Mouse (Mus musculus): ENCODE data around the gene Skor1. TPM values are rescaled to one million over a fixed set of nuclear protein-coding genes. Genes with fewer than 3 reads are reported as not detected.

Gene Skor1
- polyA plus RNA-seq, 1 experiment from 2014 or later: 0.03 TPM

DNA sequence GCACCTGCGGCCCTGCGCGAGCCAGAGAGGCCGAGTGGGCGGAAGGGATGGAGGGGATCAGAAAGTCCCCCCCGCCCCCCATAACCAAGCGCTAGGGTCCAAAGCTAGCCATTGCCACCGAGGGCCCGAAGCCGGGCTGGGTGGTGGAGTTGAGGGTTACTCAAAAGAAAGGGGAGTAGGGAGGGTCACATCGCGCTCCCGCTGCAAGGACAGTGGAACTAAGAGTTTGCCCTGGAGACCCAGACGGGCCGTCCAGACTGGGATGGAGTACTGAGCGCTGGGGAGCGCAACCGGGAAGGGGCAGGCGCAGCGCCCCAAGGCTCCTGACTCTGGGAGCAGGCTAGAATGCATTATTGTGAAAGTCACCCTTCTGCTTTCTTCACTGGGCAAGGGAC, 608 bp upstream of the Skor1 start:
- ChIA-PET CTCF (no interaction called here), POLR2A (interaction anchor here (0.6 kb wide), 1 partner anchor 67 kb away, joined by 3 read pairs; no protein-coding TSS in a partner anchor)
- TF ChIP-seq CTCF (IDR thresholded peaks at IDR 0.05): no peak
- ATAC-seq (no peak), DNase-seq (ENCODE audit: low read depth, low spot score) (no peak)
- in situ Hi-C loops (cut with MboI; ENCODE audit: low pct_unique_long_range_greater_than_20kb): no loop called here
- peaks cover 81% of the 10 kb centered on the region for H3K27me3 ChIP-seq

DNA sequence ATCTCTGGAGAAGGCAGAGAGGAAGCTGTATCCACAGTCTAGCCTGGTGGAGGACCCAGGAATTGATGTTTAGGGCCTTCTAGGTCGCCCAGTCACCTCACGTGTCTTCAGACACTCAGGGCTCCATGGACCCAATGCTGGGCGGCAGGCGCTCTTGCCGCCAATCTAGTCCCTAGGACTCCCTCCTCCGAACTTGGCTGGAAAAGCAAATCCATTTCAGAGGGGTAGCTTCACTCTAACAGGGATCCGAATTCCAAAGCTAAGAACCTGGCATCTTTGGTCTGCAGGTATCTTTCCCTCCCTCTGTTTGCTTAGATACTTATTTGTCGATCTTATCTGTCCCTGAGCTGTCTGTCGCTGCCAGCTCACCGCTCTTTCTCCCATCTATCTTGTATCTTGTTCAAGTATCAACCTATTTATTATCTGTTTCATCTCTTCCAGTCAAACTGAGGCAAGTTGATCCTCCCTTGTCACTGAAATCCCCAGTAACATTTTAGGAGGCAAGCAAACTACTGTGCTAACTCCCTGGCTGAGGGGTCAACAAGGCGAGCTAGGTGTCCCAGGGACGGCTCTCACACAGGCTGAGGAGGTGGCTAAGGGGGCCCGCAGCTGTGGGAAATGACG, 863 bp downstream of the Skor1 start:
- in situ Hi-C loops (cut with MboI; ENCODE audit: low pct_unique_long_range_greater_than_20kb): no loop called here
- CTCF ChIA-PET: no interaction called here
- no peak for TF ChIP-seq CTCF (IDR thresholded peaks at IDR 0.05)
- POLR2A ChIA-PET: interaction anchor here (1.4 kb wide), 1 partner anchor 22 kb away, joined by 3 read pairs; no protein-coding TSS in a partner anchor
- ATAC-seq (no peak), DNase-seq (ENCODE audit: low read depth, low spot score) (no peak)
- H3K27me3 ChIP-seq: peaks cover 89% of the 10 kb centered on the region

DNA sequence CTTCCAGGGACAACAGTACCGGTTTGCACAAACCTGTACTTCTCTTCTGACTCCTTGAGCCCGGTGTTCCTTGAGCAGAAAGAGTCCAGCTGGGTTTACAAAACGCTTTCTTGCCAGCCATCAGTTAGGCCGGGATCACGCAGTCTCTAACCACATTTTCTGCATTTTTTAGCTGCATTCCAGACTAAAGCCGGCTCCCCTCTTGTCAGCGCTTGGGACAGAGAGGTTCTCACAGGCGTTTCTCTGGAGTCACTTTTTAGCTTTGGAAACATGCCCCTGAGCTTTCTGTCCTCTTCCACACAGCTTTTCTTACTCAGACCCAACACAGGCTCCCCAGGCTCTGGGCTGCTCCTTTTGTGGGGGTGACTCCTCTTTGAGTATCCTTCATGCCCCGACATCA, 1.5 kb downstream of the Skor1 start:
- POLR2A ChIA-PET: interaction anchor here (1.4 kb wide), 1 partner anchor 22 kb away, joined by 3 read pairs; no protein-coding TSS in a partner anchor
- no peak for TF ChIP-seq CTCF (IDR thresholded peaks at IDR 0.05)
- in situ Hi-C loops (cut with MboI; ENCODE audit: low pct_unique_long_range_greater_than_20kb): no loop called here
- CTCF ChIA-PET: no interaction called here
- no peak for ATAC-seq
- DNase-seq (ENCODE audit: low read depth, low spot score): no peak
- peaks cover 90% of the 10 kb centered on the region for H3K27me3 ChIP-seq

DNA sequence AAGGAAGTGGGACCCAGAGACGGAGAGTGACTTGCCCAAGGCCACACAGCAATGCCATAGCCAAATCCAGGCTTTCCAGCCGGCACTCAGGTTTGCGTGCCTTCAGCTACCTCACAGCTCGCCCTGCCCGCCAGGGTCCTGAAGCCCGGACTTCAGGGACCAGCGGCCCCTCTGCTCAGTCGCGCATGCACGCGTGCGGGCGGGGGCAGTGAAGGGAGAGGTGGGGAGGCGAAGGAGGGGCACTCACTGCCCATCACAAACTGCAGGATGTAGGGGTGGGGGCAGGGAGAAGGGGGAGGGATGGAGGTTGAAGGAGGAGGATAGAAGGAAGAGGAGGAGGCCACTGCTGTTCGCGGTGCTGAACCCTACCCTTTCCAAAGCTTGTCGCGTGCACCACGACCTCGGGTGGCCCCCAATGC, 1.9 kb downstream of the Skor1 start:
- in situ Hi-C loops (cut with MboI; ENCODE audit: low pct_unique_long_range_greater_than_20kb): no loop called here

DNA sequence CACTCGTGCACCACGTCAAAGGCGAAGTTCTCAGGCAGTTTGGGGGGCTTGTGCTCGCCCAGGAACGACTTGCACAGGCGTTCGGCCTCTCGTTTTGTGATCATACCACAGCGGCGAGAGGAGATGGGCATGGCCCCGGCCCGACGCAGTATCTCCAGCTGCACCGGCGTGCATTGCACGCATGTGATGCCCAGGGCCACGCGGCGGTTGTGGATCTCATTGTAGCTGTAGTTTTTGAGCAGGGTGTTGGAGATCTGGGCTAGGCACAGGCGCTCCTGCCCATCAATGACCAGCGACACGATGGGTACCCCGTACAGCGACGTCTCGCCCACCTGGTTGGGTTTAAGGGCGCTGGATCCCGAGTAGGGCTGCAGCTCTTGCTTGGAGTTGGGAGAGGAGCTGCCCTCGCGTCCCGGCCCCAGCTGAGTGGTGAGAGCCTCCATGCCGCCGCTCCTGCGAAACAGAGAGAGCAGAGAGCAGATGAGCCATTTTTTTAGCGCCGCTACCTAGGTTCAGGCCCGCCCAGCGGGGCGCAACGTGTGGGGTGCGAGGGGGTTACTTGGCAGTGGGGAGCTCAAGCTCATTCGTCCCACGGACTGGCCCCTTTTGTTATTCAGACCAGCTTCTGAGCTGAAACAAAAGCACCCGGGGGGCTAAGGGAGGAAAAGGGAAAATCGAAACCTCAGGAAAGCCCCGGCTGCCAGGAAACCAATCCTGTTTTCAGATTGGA, 2.5 kb downstream of the Skor1 start:
- CTCF ChIA-PET: no interaction called here
- no peak for ATAC-seq
- in situ Hi-C loops (cut with MboI; ENCODE audit: low pct_unique_long_range_greater_than_20kb): no loop called here
- no peak for DNase-seq (ENCODE audit: low read depth, low spot score)
- TF ChIP-seq CTCF (IDR thresholded peaks at IDR 0.05): no peak
- peaks cover 90% of the 10 kb centered on the region for H3K27me3 ChIP-seq
- POLR2A ChIA-PET: no interaction called here

More for the DNA sequence above, 1.9 kb downstream of the Skor1 start:
- ChIA-PET CTCF (no interaction called here), POLR2A (no interaction called here)
- peaks cover 90% of the 10 kb centered on the region for H3K27me3 ChIP-seq
- TF ChIP-seq CTCF (IDR thresholded peaks at IDR 0.05): no peak
- DNase-seq (ENCODE audit: low read depth, low spot score) (no peak), ATAC-seq (no peak)

DNA sequence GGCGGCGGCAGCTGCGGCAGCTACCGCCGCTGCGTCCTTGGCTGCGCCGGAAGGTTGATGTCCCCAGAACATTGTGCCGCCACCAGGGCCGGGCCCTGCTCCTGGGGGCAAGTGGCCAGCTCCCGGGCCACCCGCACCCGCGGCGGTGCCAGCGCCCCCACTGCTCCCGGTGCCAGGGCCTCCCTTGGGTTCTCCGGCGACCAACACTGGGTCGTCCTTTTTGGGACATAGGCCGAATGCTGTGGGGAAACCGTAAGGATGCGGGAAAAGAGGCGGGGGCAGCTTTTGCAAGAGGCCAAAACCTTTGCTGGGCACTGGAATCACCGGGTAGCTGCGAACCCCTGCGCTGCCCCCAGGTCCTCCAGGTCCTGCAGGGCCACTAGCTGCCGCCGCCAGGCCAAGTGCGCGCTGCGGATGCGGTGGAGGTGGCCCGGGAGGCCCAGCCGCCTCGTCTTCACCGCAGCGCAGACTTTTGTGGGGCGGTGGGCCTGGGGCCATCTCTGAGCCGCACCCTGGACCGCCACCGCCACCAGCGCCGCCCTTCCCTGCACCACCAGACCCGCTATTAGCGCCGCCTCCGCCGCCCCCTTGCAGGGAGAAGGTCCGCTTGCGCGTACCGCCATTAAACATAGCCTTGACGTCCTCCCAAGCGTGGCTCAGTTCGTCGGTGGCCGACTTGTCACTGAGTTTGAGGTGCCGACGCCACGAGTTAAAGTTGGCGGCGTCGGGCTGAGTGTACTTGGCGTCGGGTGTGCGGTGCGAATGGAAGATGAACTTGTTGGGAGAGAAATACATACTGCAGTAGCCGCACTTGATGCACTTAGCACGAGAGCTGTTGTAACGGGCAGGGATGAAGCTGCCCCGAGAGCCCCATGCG, 3.3 kb downstream of the Skor1 start:
- ATAC-seq: no peak
- H3K27me3 ChIP-seq: peaks cover 91% of the 10 kb centered on the region
- no peak for DNase-seq (ENCODE audit: low read depth, low spot score)
- CTCF ChIA-PET: no interaction called here
- POLR2A ChIA-PET: no interaction called here
- in situ Hi-C loops (cut with MboI; ENCODE audit: low pct_unique_long_range_greater_than_20kb): no loop called here
- TF ChIP-seq CTCF (IDR thresholded peaks at IDR 0.05): no peak

DNA sequence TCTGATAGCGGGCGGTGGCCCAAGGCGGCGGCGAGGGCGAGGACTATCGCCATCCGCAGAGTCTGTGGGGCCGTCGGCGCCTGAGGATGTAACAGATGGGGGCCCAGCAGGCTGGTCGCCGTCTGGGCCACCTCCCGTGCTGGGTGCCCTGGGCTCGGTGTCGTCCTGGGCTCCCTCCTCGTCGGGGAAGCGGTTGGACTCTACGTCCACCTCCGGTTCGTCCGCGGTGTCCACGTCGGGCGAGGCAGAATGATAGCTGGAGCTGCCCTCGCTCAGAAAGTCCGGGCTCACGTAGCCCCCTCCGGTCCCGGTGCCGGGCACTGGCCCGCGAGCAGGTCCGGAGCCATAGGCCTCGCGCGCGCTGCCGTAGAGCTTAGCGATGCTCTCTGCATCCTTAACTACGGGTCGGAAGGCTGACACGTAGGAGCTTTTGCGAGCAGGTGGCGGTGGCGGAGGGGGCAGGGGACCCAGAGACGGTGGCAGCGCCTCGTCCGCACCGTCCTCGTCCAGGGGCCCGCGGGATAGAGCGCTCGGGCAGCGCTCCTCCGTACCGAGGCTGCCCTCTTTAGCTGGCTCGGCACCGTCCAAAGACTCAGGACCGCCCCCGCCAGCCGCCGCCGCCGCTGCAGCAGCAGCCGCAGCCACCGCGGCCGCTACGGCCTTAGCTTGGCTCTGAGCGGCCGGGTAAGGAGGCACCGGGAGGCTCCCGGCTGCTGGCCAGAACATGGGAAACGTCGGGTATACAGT, 4.1 kb downstream of the Skor1 start:
- CTCF ChIA-PET: no interaction called here
- POLR2A ChIA-PET: no interaction called here
- in situ Hi-C loops (cut with MboI; ENCODE audit: low pct_unique_long_range_greater_than_20kb): no loop called here
- no peak for TF ChIP-seq CTCF (IDR thresholded peaks at IDR 0.05)
- peaks cover 91% of the 10 kb centered on the region for H3K27me3 ChIP-seq
- ATAC-seq (no peak), DNase-seq (ENCODE audit: low read depth, low spot score) (no peak)

DNA sequence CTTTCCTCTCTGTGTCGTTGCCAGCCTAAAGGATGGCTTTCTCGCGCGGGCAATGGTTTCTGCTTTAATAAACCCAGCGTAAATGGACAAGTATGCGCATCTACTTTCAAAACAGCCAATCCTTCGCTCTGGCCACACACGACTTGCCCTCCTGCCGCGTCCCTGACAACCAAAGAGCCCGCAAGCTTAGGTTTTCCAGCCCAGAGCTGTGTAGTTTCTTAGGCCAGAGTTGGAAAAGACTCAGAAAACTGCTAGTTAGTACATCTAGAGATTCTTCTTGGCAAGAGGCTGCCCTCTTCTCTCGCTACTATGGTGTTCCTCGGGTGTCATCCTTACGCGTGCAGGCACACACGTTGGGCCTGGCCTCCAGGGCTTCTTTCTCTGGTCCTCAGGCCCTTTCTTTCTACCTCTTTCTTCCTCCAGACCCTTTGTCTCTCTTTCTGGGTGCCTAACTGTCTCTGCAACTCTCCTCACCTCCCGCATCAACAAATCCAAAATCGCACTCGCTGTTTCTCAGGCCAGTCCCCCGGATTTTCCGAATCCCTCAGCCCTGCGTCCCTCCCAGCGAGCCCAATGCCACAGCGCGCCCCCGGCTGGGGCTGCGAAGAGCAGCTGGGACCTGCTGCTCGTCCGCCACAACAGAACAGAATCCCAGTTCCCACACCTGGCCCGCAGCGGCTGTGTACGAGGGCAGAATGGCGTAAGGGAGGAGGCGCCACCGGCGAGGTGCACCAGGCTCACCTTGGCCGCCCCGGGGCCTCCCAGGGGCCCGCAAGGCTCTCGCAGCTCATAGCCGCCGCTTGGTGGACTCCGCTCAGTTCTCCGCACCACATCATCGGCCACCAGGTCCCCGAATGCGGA, 4.9 kb downstream of the Skor1 start:
- no peak for DNase-seq (ENCODE audit: low read depth, low spot score)
- in situ Hi-C loops (cut with MboI; ENCODE audit: low pct_unique_long_range_greater_than_20kb): no loop called here
- peaks cover 93% of the 10 kb centered on the region for H3K27me3 ChIP-seq
- ChIA-PET CTCF (no interaction called here), POLR2A (no interaction called here)
- no peak for ATAC-seq
- TF ChIP-seq CTCF (IDR thresholded peaks at IDR 0.05): no peak

DNA sequence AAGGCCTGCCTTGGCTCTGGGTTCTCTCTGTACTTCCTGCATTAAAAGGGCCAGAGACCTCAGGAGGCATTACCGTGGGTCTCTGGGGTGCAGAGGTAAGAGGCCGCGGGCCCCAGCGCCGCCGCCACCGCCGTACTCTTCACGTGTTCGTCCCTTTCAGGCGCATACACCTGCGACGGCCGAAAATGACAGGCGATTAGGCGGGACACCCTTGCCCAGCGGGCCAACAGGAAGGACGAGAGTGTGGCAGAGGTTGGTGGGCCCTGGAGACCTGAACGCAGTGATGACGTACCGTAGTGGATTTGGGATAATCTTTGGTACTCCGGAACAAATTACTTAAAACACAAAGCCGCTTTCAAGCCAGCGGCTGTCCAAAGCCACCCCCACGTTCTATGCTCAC, 5.5 kb downstream of the Skor1 start:
- in situ Hi-C loops (cut with MboI; ENCODE audit: low pct_unique_long_range_greater_than_20kb): no loop called here
- DNase-seq (ENCODE audit: low read depth, low spot score): no peak
- no peak for TF ChIP-seq CTCF (IDR thresholded peaks at IDR 0.05)
- CTCF ChIA-PET: no interaction called here
- no peak for ATAC-seq
- POLR2A ChIA-PET: no interaction called here
- H3K27me3 ChIP-seq: peaks cover 96% of the 10 kb centered on the region

Measured in Patski (cell line).